Mouse (Mus musculus) ES-Bruce4 (cell line): ENCODE measurements around the gene Fam117a.

Source experiments
- CTCF ChIP-seq: IDR thresholded peaks from one replicate; pipeline ENCODE4 v1.8.1; 2011; ENCODE audit warnings: low read depth, low read length
- EP300 ChIP-seq: IDR thresholded peaks from 2 replicates; pipeline ENCODE4 v1.6.1; 2011; ENCODE audit warnings: low read depth, low read length; ENCODE audit not compliant: insufficient read depth

GRCm38 (mm10) chr11:95420880-95421435 lies 84.1 kb downstream of the Fam117a start:
- TF ChIP-seq EP300 (no peak), CTCF (no peak)
